In genomic region chr5:113220383-113221146, GRCm38 (mm10) we compare ENCODE assay signal across 7 mouse cellular contexts. TPM values are rescaled to one million over a fixed set of nuclear protein-coding genes. Genes with fewer than 3 reads are reported as not detected.
A peak's percentile ranks its signal among the peaks of the same experiment; 100 is the strongest.
DNase-seq lines count a peak whose midpoint lies in the region; ATAC-seq and TF ChIP-seq lines count a peak whose summit lies in the region.

No protein-coding gene starts in this region.

- no peaks in the 10 kb centered on the region for H3K9me3 ChIP-seq in forebrain, embryonic 12.5 days
- no peaks in the 10 kb centered on the region for H3K9me3 ChIP-seq in lung, postnatal 0 days (ENCODE audit: low read length)

- WGBS in forebrain, embryonic 12.5 days = 2% methylated on average over 63 of the region's 64 CpGs
- WGBS in lung, postnatal 0 days = 5% methylated on average over 40 of the region's 64 CpGs

- 0 out of 2 replicates have a peak overlapping the region, but pooled peaks have one; percentile 6 for H3K27ac ChIP-seq in forebrain, embryonic 12.5 days
- H3K27ac ChIP-seq in lung, postnatal 0 days (ENCODE audit: low read length) = peak overlapping the region; percentile 57

- peak overlapping the region; percentile 68 for H3K9ac ChIP-seq in forebrain, embryonic 12.5 days
- H3K9ac ChIP-seq in lung, postnatal 0 days (replicated peaks; ENCODE audit: low read depth) = peak overlapping the region; percentile 43; the same call in 1 of the 2 replicates

- peak; percentile 76 for DNase-seq in 3134 (ENCODE audit: extremely low read depth, insufficient read length, low spot score)
- peak; percentile 51 for DNase-seq in 416B (ENCODE audit: low read depth)
- peak; percentile 81 for DNase-seq in kidney, adult 18-20 months
- DNase-seq in lung, postnatal 0 days (ENCODE audit: low spot score) = peak; percentile 53
- DNase-seq in yolk sac, embryonic 10.5 days (ENCODE audit: low spot score) = peak; percentile 87

- H3K36me3 ChIP-seq in forebrain, embryonic 12.5 days (replicated peaks) = no peaks in the 10 kb centered on the region
- H3K36me3 ChIP-seq in lung, postnatal 0 days (ENCODE audit: insufficient read depth, low read length) = no peaks in the 10 kb centered on the region

- H3K4me2 ChIP-seq in forebrain, embryonic 12.5 days = peak overlapping the region; percentile 91
- peak overlapping the region; percentile 98 for H3K4me2 ChIP-seq in lung, postnatal 0 days (replicated peaks; ENCODE audit: low read depth, low read length)

- peak; percentile 11 for TF ChIP-seq CTCF in lung, postnatal 0 days (IDR thresholded peaks at IDR 0.05)

- ATAC-seq in forebrain, embryonic 12.5 days (ENCODE audit: low FRiP score) = peak; percentile 40
- peak; percentile 55 for ATAC-seq in lung, postnatal 0 days
- ATAC-seq in activated CD4-positive, CD25-positive, alpha-beta regulatory T cell, adult 4 months = no peak

- H3K4me3 ChIP-seq in forebrain, embryonic 12.5 days (replicated peaks) = peak overlapping the region; percentile 61
- peak overlapping the region; percentile 67 for H3K4me3 ChIP-seq in lung, postnatal 0 days (ENCODE audit: low read depth, low read length)

- no peak for TF ChIP-seq EP300 in lung, postnatal 0 days (IDR thresholded peaks at IDR 0.05)

- H3K4me1 ChIP-seq in forebrain, embryonic 12.5 days = peaks cover 16% of the 10 kb centered on the region
- H3K4me1 ChIP-seq in lung, postnatal 0 days (ENCODE audit: insufficient read depth, low read depth, low read length) = no peaks in the 10 kb centered on the region

- 0 out of 2 replicates have a peak, but pooled peaks cover 7% of the 10 kb centered on the region for H3K27me3 ChIP-seq in forebrain, embryonic 12.5 days
- H3K27me3 ChIP-seq in lung, postnatal 0 days (replicated peaks; ENCODE audit: insufficient read depth, low read length) = no peaks in the 10 kb centered on the region

RNA-seq across cellular contexts. Expression of gene 2900026A02Rik, which starts 0.5 kb away (rescaled TPM):
- 4.5 and 6.1 TPM in 2 replicates for polyA plus RNA-seq in forebrain, embryonic 12.5 days (2016; fragmentation: Nextera tagmentation; extraction: Ambion mirVana)
- 6.3 and 6.9 TPM in 2 replicates for polyA plus RNA-seq in lung, postnatal 0 days (2015; fragmentation: Nextera tagmentation; extraction: Ambion mirVana)
- polyA plus RNA-seq in activated CD4-positive, CD25-positive, alpha-beta regulatory T cell, adult 4 months (2017; shearing (Covaris generic)) = under 1 TPM; 0.24 to 0.60 TPM

RNA-seq across cellular contexts. Expression of gene Tmem211, which starts 6.1 kb away (rescaled TPM):
- polyA plus RNA-seq in forebrain, embryonic 12.5 days (2016; fragmentation: Nextera tagmentation; extraction: Ambion mirVana) = 0.20 and 0.28 TPM in 2 replicates
- not detected in 2 replicates for polyA plus RNA-seq in lung, postnatal 0 days (2015; fragmentation: Nextera tagmentation; extraction: Ambion mirVana)
- not detected for polyA plus RNA-seq in activated CD4-positive, CD25-positive, alpha-beta regulatory T cell, adult 4 months (2017; shearing (Covaris generic))
